Mouse (Mus musculus) embryonic fibroblast, embryonic 13.5 days (primary cell): ENCODE measurements around the gene Pgpep1.

Experiments
- CTCF ChIP-seq: IDR thresholded peaks from 2 replicates; pipeline ENCODE4 v1.5.1; 2011; ENCODE audit warnings: mild to moderate bottlenecking, control low read depth, low read length, moderate library complexity, borderline replicate concordance; ENCODE audit not compliant: insufficient read depth
- POLR2A ChIP-seq: IDR thresholded peaks from 2 replicates; pipeline ENCODE4 v1.6.1; 2011; ENCODE audit warnings: low read depth, mild to moderate bottlenecking, control low read depth, low read length, moderate library complexity

GRCm38 (mm10) chr8:70695318-70696018, 35.3 kb upstream of the Pgpep1 start:
- TF ChIP-seq CTCF (no peak), POLR2A (no peak)
